Mouse (Mus musculus) MEL (cell line): Measurements from ENCODE around the gene Scd4. TPM values are rescaled to one million over a fixed set of nuclear protein-coding genes. Genes with fewer than 3 reads are reported as not detected.
A peak's percentile ranks its signal among the peaks of the same experiment; 100 is the strongest.

Experiments used
- DNase-seq: peaks from one replicate; pipeline ENCODE4 v3.0.0; 2011; ENCODE audit warnings: low read depth, low spot score
- H3K27ac ChIP-seq: 2 replicates; pipeline ENCODE4 v1.5.1; 2012; ENCODE audit warnings: low read depth, mild to moderate bottlenecking, control low read depth, low read length, moderate library complexity; ENCODE audit not compliant: control insufficient read depth
- H3K27me3 ChIP-seq, 2 experiments: fragments of 150-350 bp in 1 of 2; sonication (generic) in 1 of 2; 2 replicates each; pipeline ENCODE4 v1.6.1; 2012; ENCODE audit warnings: low read length in 2 of 2, mild to moderate bottlenecking in 2 of 2, improper control_type of control experiment in 1 of 2, moderate library complexity in 1 of 2; ENCODE audit not compliant: insufficient read depth in 2 of 2, control insufficient read depth in 1 of 2
- H3K36me3 ChIP-seq, 2 experiments: 2 replicates each; pipeline ENCODE4 v1.6.1; 2012 to 2014; ENCODE audit warnings: low read length in 2 of 2, improper control_type of control experiment in 1 of 2, inconsistent platforms in 1 of 2, mild to moderate bottlenecking in 1 of 2; ENCODE audit not compliant: insufficient read depth in 2 of 2, control insufficient read depth in 1 of 2
- H3K4me1 ChIP-seq, 2 experiments: fragments of 150-350 bp in 1 of 2; sonication (generic) in 1 of 2; 2 replicates each; pipeline ENCODE4 v1.6.1; 2012; ENCODE audit warnings: low read length in 2 of 2, improper control_type of control experiment in 1 of 2, mild to moderate bottlenecking in 1 of 2; ENCODE audit not compliant: insufficient read depth in 2 of 2, control insufficient read depth in 1 of 2
- H3K4me3 ChIP-seq, 2 experiments: fragments of 150-350 bp in 1 of 2; sonication (generic) in 1 of 2; 2 replicates each; pipeline ENCODE4 v1.5.1; 2012; ENCODE audit warnings: low read depth in 2 of 2, low read length in 2 of 2, mild to moderate bottlenecking in 2 of 2, moderate library complexity in 2 of 2, control low read depth in 1 of 2, improper control_type of control experiment in 1 of 2; ENCODE audit not compliant: control insufficient read depth in 1 of 2, insufficient read depth in 1 of 2
- H3K79me2 ChIP-seq: 2 replicates; pipeline ENCODE4 v1.6.1; 2012; ENCODE audit warnings: mild to moderate bottlenecking, low read length, moderate library complexity; ENCODE audit not compliant: control insufficient read depth, poor library complexity, insufficient read depth
- H3K9ac ChIP-seq: 2 replicates; pipeline ENCODE4 v1.6.1; 2012; ENCODE audit warnings: low read depth, mild to moderate bottlenecking, control low read depth, low read length, moderate library complexity; ENCODE audit not compliant: control insufficient read depth, poor library complexity, severe bottlenecking
- H3K9me3 ChIP-seq: fragments of 150-350 bp; sonication (generic); replicated peaks from 2 replicates; pipeline ENCODE4 v1.6.1; 2012; ENCODE audit warnings: mild to moderate bottlenecking, low read length, improper control_type of control experiment, moderate library complexity; ENCODE audit not compliant: insufficient read depth
- BHLHE40 ChIP-seq: IDR thresholded peaks from 2 replicates; pipeline ENCODE4 v1.6.1; 2012; ENCODE audit warnings: low read depth, mild to moderate bottlenecking, inconsistent platforms, low read length, improper control_type of control experiment, borderline replicate concordance
- CTCF ChIP-seq, 3 experiments: IDR thresholded peaks in 2 of 3; conservative IDR thresholded peaks in 1 of 3; 2 replicates each; pipeline ENCODE4 v1.5.1; 2011 to 2012; ENCODE audit warnings: low read length in 3 of 3, low read depth in 2 of 3, mild to moderate bottlenecking in 2 of 3, improper control_type of control experiment in 1 of 3, inconsistent platforms in 1 of 3, mixed read lengths in 1 of 3, moderate library complexity in 1 of 3; ENCODE audit not compliant: control insufficient read depth in 1 of 3, insufficient read depth in 1 of 3, poor library complexity in 1 of 3, severe bottlenecking in 1 of 3
- GATA1 ChIP-seq: IDR thresholded peaks from 2 replicates; pipeline ENCODE4 v1.6.1; 2011; ENCODE audit warnings: low read depth, low read length, improper control_type of control experiment
- KAT2A ChIP-seq: conservative IDR thresholded peaks from 2 replicates; pipeline ENCODE4 v1.6.1; 2012; ENCODE audit warnings: low read depth, low read length, improper control_type of control experiment, inconsistent platforms
- POLR2AphosphoS2 ChIP-seq: IDR thresholded peaks from 2 replicates; pipeline ENCODE4 v1.6.1; 2011; ENCODE audit warnings: low read length, improper control_type of control experiment
- TBP ChIP-seq: IDR thresholded peaks from 2 replicates; pipeline ENCODE4 v1.8.0; 2011; ENCODE audit warnings: low read depth, low read length, improper control_type of control experiment
- TCF12 ChIP-seq: IDR thresholded peaks from 2 replicates; pipeline ENCODE4 v1.6.1; 2014; ENCODE audit warnings: low read depth, mild to moderate bottlenecking, inconsistent platforms, low read length, improper control_type of control experiment, moderate library complexity
- ZC3H11A ChIP-seq: IDR thresholded peaks from 2 replicates; pipeline ENCODE4 v1.6.1; 2012; ENCODE audit warnings: low read depth, mild to moderate bottlenecking, inconsistent platforms, low read length, improper control_type of control experiment
- polyA plus RNA-seq, 2 experiments: library from polyadenylated mRNA; stranded (reverse) in 1 of 2; unstranded in 1 of 2; fragments of >175 nt in 1 of 2; fragments of >200 nt in 1 of 2; gene quantifications; 2 replicates each; pipeline versions ENCODE4 v1.2.1 to v1.2.4; 2012; ENCODE audit warnings: low replicate concordance in 2 of 2, low read depth in 1 of 2; ENCODE audit not compliant: insufficient read length in 2 of 2, insufficient read depth in 1 of 2, missing spikeins in 1 of 2
- total RNA-seq: library from RNA; depleted of rRNA; stranded (reverse); fragments of 300-350 nt; gene quantifications from 2 replicates; pipeline ENCODE4 v1.2.3, GENCODE M21; 2012

Gene Scd4
- total and polyA plus RNA-seq, 3 experiments: 0.31 to 0.36 TPM; not detected in 1

DNA sequence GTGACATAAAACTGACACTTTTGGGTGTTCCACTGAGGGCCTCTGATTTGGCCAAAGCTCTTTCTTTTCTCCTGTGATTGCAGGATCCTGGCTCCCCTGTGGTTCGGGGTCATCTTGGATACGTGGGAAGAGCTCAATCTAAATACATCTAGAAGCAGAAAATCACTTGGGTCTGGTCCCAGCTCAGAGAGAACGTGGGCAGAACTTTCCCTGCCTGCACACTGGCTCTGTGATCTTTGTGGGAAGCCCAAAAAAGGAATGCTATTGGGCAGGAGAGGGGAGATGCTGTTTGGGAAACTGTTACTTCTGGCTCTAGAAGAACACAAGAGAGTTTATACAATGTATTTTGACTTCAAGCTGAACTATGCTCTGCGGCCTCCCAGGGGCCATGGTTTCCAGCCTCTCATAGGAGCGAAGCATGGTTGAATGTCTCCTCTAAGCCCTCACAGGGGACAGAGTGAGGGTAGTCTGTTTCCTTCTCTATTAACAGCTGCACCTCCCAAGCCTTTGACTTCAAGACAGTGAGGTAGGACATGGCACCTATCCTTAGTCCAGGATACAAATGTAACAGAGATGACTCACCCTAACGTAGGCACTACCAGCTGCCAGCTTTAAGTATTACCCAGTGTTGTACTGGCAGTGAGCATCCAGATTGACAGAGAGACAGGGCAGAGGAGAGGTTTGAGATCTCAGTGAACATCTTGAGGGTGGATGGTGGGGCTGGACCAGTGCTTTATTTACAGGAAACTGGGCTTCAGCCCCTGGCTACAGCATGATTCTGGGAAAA is 3.2 kb downstream of the Scd4 start:
- TF ChIP-seq TBP: no peak
- TF ChIP-seq, all 39 proteins: peak for 0
- no peak for DNase-seq
- Histone ChIP-seq H3K79me2 (no peaks in the 10 kb centered on the region), H3K9me3 (no peaks in the 10 kb centered on the region), H3K9ac (no peak overlapping the region), H3K36me3 (peaks cover 0 to 11% of the 10 kb centered on the region in 2 experiments; a peak in 2 of 4 replicates), H3K4me1 (peaks cover 2 to 14% of the 10 kb centered on the region in 2 experiments; a peak in 3 of 4 replicates), H3K4me3 (no peak overlapping the region), H3K27me3 (peaks cover under 1 to 6% of the 10 kb centered on the region in 2 experiments), H3K27ac (no peak overlapping the region)

GRCm38 (mm10) chr19:44349689-44350088 is 16.8 kb downstream of the Scd4 start:
- Histone ChIP-seq H3K4me3 (no peak overlapping the region), H3K27me3 (peaks cover 2 to 7% of the 10 kb centered on the region in 2 experiments; a peak in 3 of 4 replicates), H3K79me2 (no peaks in the 10 kb centered on the region), H3K9me3 (no peaks in the 10 kb centered on the region)
- no peak for TF ChIP-seq ZC3H11A
- TF ChIP-seq BHLHE40: peak; percentile 80; the same call in 1 of the 2 replicates
- TF ChIP-seq, all 39 proteins: peak for 1
- Histone ChIP-seq H3K36me3 (no peaks in the 10 kb centered on the region; a peak in 1 of 4 replicates), H3K9ac (no peak overlapping the region), H3K27ac (no peak overlapping the region), H3K4me1 (no peaks in the 10 kb centered on the region)
- no peak for DNase-seq

GRCm38 (mm10) chr19:44351756-44352155 is 18.9 kb downstream of the Scd4 start:
- no peaks in the 10 kb centered on the region for H3K79me2 ChIP-seq
- TF ChIP-seq POLR2AphosphoS2: no peak
- TF ChIP-seq KAT2A: no peak
- TF ChIP-seq CTCF (IDR thresholded peaks at IDR 0.05 in 2 of 3, conservative IDR thresholded peaks at IDR 0.05 in 1 of 3; ENCODE audit: control insufficient read depth in 1 of 3, insufficient read depth in 1 of 3, low read depth in 2 of 3, low read length in 3 of 3, poor library complexity in 1 of 3, severe bottlenecking in 1 of 3): no peak
- no peak for TF ChIP-seq TCF12
- no peak for TF ChIP-seq GATA1
- H3K27ac ChIP-seq: no peak overlapping the region
- H3K9me3 ChIP-seq: no peaks in the 10 kb centered on the region
- H3K4me1 ChIP-seq: no peaks in the 10 kb centered on the region
- H3K4me3 ChIP-seq: no peak overlapping the region
- H3K36me3 ChIP-seq: no peaks in the 10 kb centered on the region; a peak in 1 of 4 replicates
- peaks cover 13 to 14% of the 10 kb centered on the region in 2 experiments for H3K27me3 ChIP-seq
- H3K9ac ChIP-seq: no peak overlapping the region
- no peak for DNase-seq
